Mouse (Mus musculus) forelimb bud, embryonic 11.5 days (tissue): ENCODE data around the gene Rab5b.
A peak's percentile ranks its signal among the peaks of the same experiment; 100 is the strongest.

ENCODE experiments used
- DNase-seq: peaks from one replicate; pipeline ENCODE4 v3.0.0-alpha.2; 2012; ENCODE audit warnings: low read depth, low spot score

The Rab5b gene

GRCm38 (mm10) chr10:128699006-128699405 is 2.9 kb upstream of the Rab5b start:
- no peak for DNase-seq

GRCm38 (mm10) chr10:128697072-128697725 is 1.1 kb upstream of the Rab5b start:
- DNase-seq = no peak

GRCm38 (mm10) chr10:128695411-128695991 is 563 bp downstream of the Rab5b start:
- peak; percentile 37 for DNase-seq

GRCm38 (mm10) chr10:128674469-128675008 is 21.5 kb downstream of the Rab5b start:
- DNase-seq = no peak

- DNase-seq = peak; percentile 70
Measured at GRCm38 (mm10) chr10:128673763-128674468, 22.1 kb downstream of the Rab5b start, which contains the start of gene Suox. Suox (minus strand) TSS chr10:128674073.

- no peak for DNase-seq
Measured at GRCm38 (mm10) chr10:128671148-128671547, 24.9 kb downstream of the Rab5b start.

GRCm38 (mm10) chr10:128668790-128669672 is 27.0 kb downstream of the Rab5b start:
- DNase-seq = peak; percentile 67

GRCm38 (mm10) chr10:128665806-128666205 is 30.3 kb downstream of the Rab5b start:
- DNase-seq = no peak

- DNase-seq = no peak
Measured at GRCm38 (mm10) chr10:128665307-128665706, 30.8 kb downstream of the Rab5b start.

- DNase-seq = no peak
Measured at GRCm38 (mm10) chr10:128664808-128665207, 31.3 kb downstream of the Rab5b start.

GRCm38 (mm10) chr10:128663441-128664220 is 32.4 kb downstream of the Rab5b start:
- no peak for DNase-seq

- DNase-seq = no peak
Measured at GRCm38 (mm10) chr10:128662465-128662864, 33.6 kb downstream of the Rab5b start.

GRCm38 (mm10) chr10:128659490-128659889 is 36.6 kb downstream of the Rab5b start:
- DNase-seq = no peak

GRCm38 (mm10) chr10:128657844-128658243 is 38.2 kb downstream of the Rab5b start:
- no peak for DNase-seq

- DNase-seq = no peak
Measured at GRCm38 (mm10) chr10:128656731-128657130, 39.3 kb downstream of the Rab5b start.

- DNase-seq = no peak
Measured at GRCm38 (mm10) chr10:128655254-128655653, 40.8 kb downstream of the Rab5b start.

- no peak for DNase-seq
Measured at GRCm38 (mm10) chr10:128653866-128654265, 42.2 kb downstream of the Rab5b start.

GRCm38 (mm10) chr10:128646139-128647089 is 49.6 kb downstream of the Rab5b start:
- peak; percentile 41 for DNase-seq
